Mouse (Mus musculus): Measurements from ENCODE around the gene Fam19a5. TPM values are rescaled to one million over a fixed set of nuclear protein-coding genes. Genes with fewer than 3 reads are reported as not detected.

Gene Fam19a5
- polyA plus RNA-seq, 1 experiment from 2014 or later: 0.10 TPM

DNA sequence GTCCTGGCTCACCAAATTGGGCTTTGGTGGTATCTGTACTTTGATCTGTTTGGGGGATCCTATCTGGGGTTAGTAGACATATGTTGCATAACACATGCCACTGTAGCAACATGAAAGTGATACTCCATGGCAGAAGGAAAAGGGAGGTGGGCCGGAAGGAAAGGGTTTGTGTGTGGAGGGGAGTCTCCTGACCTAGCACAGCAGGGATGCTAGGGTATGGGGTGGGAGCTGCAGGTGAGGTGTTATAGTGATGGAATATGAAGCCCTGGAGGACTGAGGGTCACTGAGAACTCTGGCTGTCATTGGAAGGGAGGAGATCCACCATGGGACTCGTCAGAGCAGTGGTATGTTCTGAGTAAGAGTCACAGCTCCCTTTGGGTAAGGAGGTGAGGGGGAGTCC lies 239.2 kb downstream of the Fam19a5 start:
- no peaks in the 10 kb centered on the region for H3K36me3 ChIP-seq
- H3K4me3 ChIP-seq (replicated peaks): no peak overlapping the region
- ATAC-seq (ENCODE audit: low read depth): no peak
- H3K27ac ChIP-seq: no peak overlapping the region
- no peaks in the 10 kb centered on the region for H3K4me1 ChIP-seq (replicated peaks)
- no peaks in the 10 kb centered on the region for H3K27me3 ChIP-seq
- peaks cover 4% of the 10 kb centered on the region; the same call in 1 of the 2 replicates for H3K9me3 ChIP-seq (replicated peaks)
- 56% methylated on average over 2 of the region's 2 CpGs for WGBS (ENCODE audit: insufficient replicate concordance)
- H3K4me2 ChIP-seq: no peak overlapping the region
- no peak overlapping the region for H3K9ac ChIP-seq
- DNase-seq: no peak

DNA sequence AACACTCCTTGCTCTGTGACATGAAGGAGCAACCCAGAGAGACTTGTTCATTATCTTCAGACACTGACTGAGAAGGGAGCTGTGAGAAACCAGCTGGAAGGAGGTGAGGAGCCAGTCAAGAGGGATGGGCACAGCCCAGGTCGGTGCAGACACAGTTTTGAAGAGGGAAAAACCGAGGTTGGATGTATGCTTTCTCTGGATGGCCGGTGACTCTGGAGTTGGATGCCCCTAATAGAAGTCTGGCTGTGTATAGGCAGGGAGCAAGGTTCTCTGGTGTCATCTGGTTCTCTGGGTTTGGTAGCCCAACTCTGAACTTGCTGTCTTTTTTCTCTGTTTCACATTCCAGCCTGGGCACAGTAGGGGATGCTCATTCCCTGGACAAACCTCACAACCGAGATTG lies 245.6 kb downstream of the Fam19a5 start:
- WGBS (ENCODE audit: insufficient replicate concordance): 52% methylated on average over 4 of the region's 4 CpGs
- ATAC-seq (ENCODE audit: low read depth): no peak
- Histone ChIP-seq H3K9ac (no peak overlapping the region), H3K36me3 (no peaks in the 10 kb centered on the region), H3K4me1 (replicated peaks) (no peaks in the 10 kb centered on the region), H3K4me3 (replicated peaks) (no peak overlapping the region), H3K27ac (no peak overlapping the region), H3K4me2 (no peak overlapping the region), H3K9me3 (replicated peaks) (0 out of 2 replicates have a peak, but pooled peaks cover 4% of the 10 kb centered on the region), H3K27me3 (no peaks in the 10 kb centered on the region)
- no peak for DNase-seq

DNA sequence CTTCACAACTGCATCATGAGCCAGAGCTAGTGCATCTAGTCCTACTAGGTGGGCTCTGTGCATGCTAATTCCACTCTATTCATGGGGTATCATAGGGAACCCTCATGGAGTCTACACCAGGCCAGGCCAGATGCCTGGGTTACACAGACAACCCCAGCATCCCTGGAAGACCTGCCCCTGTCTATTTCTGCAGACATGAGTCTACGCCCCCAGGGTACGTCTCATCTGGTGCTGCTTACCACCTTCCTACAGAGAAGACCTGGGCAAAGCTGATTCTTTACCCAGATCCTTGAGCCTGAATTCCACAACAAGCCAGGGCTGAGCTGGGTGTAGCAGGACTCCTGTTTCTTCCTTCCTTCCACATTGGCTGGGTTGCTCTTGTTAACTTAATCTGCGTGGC lies 249.6 kb downstream of the Fam19a5 start:
- no peaks in the 10 kb centered on the region for H3K27me3 ChIP-seq
- H3K4me3 ChIP-seq (replicated peaks): no peak overlapping the region
- 0 out of 2 replicates have a peak, but pooled peaks cover 5% of the 10 kb centered on the region for H3K9me3 ChIP-seq (replicated peaks)
- H3K4me2 ChIP-seq: no peak overlapping the region
- H3K9ac ChIP-seq: no peak overlapping the region
- no peaks in the 10 kb centered on the region for H3K36me3 ChIP-seq
- no peak overlapping the region for H3K27ac ChIP-seq
- no peak for ATAC-seq (ENCODE audit: low read depth)
- DNase-seq: no peak
- no peaks in the 10 kb centered on the region for H3K4me1 ChIP-seq (replicated peaks)
- 84% methylated on average over 3 of the region's 3 CpGs for WGBS (ENCODE audit: insufficient replicate concordance)

DNA sequence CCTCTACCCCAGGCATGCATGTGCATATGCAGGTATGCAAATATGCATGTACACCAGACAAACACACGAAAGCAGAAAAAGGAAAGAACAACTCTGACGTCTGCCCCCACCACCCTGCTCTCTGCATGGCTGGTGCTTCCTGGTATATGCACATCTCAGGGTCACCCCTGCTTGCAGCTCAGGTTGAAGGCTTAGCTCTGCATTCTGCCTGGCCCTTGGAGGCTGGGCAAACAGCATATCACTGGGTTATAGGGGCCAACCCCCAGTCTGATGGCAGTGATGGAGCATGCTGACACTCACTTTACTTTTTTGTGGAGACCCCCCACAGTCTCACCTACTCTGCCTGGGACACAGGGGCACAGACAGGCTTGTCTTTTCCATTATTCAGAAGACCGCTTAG lies 252.5 kb downstream of the Fam19a5 start:
- WGBS (ENCODE audit: insufficient replicate concordance): 64% methylated on average over 3 of the region's 3 CpGs
- DNase-seq: no peak
- no peak overlapping the region for H3K9ac ChIP-seq

More for the DNA sequence above, 252.5 kb downstream of the Fam19a5 start:
- H3K9me3 ChIP-seq (replicated peaks): peaks cover 5% of the 10 kb centered on the region; the same call in 1 of the 2 replicates
- ATAC-seq (ENCODE audit: low read depth): no peak
- H3K4me3 ChIP-seq (replicated peaks): no peak overlapping the region
- no peak overlapping the region for H3K4me2 ChIP-seq
- H3K27me3 ChIP-seq: no peaks in the 10 kb centered on the region
- no peak overlapping the region for H3K27ac ChIP-seq
- H3K36me3 ChIP-seq: no peaks in the 10 kb centered on the region
- no peaks in the 10 kb centered on the region for H3K4me1 ChIP-seq (replicated peaks)

Small RNAs within 50 kb of the gene (microRNA-seq; reads per million reads assigned to microRNA genes)
- gene Mir6393: not detected

Measured in liver, embryonic 13.5 days (tissue).